Mouse (Mus musculus) cerebellum, postnatal 36 days (tissue): ENCODE results near the gene Irf3.
A peak's percentile ranks its signal among the peaks of the same experiment; 100 is the strongest.
"Not testable (repeated sequence)": the region's sequence is repeated elsewhere in the genome, so short reads cannot be mapped to it uniquely, and the experiment has no call there.

Source experiments
- DNase-seq, 2 experiments: peaks; one replicate each; pipeline ENCODE4 v3.0.0; 2021 to 2022; ENCODE audit warnings: mixed read lengths in 2 of 2

Gene Irf3

GRCm38 (mm10) chr7:45008411-45008810 lies 11.0 kb downstream of the Irf3 start:
- no peak for DNase-seq

DNA sequence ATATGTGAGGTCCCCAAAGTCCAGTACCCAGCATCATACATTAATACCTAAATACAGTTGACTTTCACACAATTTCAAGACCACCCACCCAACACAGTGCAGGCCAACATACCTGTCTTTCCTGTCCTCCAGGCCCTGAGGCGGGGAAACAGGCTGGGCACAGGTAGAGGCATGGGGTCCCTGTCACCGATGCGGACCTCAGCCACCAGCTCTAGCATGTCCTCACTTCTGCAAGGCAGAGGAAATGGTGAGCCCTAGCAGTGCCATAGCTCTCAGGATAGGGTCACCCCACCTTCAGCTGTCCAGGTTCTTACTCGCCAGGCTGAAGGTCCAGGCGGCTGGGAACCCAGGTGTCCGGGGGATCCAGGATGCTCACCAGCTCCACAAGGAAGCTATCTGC lies 14.6 kb downstream of the Irf3 start:
- no peak for DNase-seq

- no peak for DNase-seq
Observed at GRCm38 (mm10) chr7:45012824-45013223, 15.4 kb downstream of the Irf3 start.

- no peak for DNase-seq
Observed at GRCm38 (mm10) chr7:45013366-45014095, 16.1 kb downstream of the Irf3 start.

GRCm38 (mm10) chr7:45014096-45014451 lies 16.6 kb downstream of the Irf3 start:
- no peak for DNase-seq

- no peak for DNase-seq
Observed at GRCm38 (mm10) chr7:45015344-45015956, 18.0 kb downstream of the Irf3 start.

- DNase-seq = peak; percentile 99
Observed at GRCm38 (mm10) chr7:45015957-45016612, 18.6 kb downstream of the Irf3 start, which contains the start of gene Scaf1. TSS of gene Scaf1 (minus strand) at chr7:45016363.

- DNase-seq = no peak
Observed at GRCm38 (mm10) chr7:45016761-45017160, 19.3 kb downstream of the Irf3 start.

DNA sequence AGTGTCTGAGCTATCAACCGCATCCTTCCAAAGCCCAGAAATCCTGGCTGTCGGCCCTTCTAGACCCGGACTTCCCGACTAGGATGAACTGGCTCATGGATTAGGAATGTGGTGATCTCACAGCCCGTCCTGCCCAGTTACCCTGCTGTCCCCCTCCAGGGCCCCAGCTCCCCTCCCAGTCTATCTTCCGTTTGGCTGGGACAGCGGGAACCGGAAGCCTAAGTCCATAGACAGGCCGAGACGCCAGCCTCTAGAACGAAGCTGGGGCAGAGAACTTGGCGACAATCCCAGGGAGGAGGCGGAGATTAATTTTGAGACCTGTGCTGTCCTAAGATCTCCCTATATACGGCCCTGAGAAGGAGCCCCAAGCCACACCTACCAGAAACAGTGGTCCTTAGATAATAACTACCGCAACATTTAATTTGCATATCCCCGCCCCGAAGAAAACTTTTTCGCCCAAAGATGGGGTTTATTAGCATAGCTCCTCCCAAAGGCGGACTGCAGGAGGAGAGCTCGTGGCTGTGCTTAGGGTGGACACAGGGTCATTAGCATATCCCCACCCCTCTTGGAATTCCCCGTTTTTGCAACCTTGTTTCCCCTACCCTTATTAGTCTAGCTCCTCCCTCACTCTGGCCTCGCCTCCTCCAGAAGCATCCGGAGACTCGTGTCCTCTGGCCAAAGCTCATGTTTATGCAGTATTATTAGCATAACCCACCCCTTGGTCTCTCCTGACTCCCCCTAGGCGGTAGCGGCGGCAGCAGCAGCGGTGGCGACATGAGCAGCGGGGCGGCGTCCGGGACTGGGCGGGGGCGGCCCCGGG lies 20.0 kb downstream of the Irf3 start, which contains the start of gene Rras:
TSS of gene Rras (plus strand) at position 720 of the 820 bp plus-strand sequence.
- peak; percentile 69 to 71 for DNase-seq

DNA sequence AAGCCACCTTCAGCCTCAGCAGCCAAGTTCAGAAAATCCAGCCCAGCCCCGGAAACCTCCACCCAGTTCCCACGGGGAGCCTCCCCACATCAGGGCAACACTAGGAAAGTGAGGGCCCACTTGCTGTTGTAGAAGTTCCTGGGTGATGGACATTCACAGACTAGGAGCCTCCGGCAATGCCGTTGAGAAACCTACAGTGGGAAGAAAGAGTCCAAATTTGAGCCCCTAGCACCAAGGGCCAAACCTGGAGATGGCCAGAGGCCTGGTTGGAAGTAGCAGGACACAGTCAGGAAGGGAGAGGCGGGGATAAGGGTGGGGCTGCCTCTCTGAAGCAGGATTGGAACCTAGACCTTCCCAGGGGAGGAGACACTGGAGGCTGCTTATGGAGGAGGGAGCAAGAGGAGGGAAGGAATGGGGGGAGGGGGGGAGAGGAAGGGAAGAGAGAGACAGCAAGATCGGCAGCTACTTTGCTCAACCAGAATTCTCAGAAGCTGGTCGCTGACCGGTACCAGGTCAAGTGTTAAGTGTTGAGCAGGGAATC lies 21.7 kb downstream of the Irf3 start:
- no peak for DNase-seq

DNA sequence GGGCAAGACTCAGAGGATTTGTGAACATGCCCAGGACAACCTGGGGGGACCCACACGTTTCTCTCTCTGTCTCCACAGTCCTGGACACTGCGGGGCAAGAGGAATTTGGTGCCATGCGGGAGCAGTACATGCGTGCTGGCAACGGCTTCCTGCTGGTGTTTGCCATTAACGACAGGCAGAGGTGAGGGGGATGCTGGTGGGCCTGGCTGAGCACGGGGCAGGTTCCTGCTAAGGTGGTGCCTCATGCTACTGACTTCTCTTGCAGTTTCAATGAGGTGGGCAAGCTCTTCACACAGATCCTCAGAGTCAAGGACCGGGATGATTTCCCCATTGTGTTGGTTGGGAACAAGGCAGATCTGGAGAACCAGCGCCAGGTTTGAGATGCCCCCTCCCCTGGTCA lies 22.8 kb downstream of the Irf3 start:
- DNase-seq = no peak

DNA sequence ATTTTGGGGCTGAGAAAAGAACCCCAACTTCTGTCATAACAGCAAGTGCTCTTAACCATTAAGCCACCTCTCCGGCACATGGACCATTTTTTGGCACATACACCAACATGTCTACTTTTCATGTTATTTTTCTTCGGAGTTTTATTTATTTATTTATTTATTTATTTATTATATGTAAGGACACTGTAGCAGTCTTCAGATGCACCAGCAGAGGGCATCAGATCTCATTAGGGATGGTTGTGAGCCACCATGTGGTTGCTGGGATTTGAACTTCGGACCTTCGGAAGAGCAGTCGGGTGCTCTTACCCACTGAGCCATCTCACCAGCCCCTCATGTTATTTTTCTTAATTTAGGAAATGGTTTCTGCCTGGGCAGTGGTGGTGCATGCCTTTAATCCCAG lies 26.3 kb downstream of the Irf3 start:
- not testable (repeated sequence) for DNase-seq

GRCm38 (mm10) chr7:45024281-45025248 lies 27.1 kb downstream of the Irf3 start:
- no peak for DNase-seq

DNA sequence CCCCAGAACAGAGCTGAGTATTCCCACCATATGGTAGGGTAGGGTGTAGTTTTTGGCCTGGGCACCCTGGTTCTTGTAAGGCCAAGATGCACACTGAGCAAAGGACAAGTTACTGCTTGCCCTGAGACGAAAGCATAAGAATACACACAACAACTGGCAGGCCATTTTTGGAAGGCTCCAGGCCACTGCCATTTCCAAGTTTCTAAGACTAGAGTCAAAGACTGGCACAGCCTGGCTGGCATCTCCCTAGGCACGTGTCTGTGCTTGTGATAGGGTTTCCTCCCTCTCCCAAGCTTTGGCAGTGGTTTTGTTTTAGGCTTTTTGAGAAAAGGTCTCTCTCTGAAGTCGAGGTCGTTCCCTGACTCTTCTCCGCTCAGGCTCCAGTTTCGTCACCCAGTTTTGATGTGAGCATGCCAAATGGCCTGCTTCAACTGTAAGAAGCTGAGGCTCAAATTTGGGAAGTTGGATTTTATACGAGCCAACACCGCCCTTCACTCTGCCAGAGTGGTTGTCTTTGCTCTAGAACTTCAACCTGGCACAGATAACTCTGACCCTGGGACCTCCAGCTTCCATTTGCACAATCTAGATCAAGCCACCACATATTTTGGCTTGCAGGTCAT lies 28.3 kb downstream of the Irf3 start:
- DNase-seq = no peak

DNA sequence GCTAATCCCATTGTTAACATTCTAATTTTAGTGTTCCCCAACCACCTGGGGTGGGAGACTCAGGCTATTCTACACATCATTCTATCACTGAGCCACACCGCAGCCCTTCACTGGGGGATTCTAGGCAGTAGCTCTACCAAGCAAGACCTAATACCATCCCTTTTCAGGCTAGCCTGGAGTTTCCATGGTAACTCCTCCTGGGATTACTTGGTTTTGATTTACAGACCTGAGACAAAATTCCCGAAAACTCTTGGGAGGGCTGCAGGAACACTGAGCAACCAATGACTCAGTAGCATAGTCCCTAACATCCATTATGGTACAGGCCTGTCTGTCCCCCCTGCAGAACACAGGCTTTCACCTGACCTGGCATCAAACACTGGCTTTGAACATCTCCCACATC lies 28.8 kb downstream of the Irf3 start:
- DNase-seq = no peak

DNA sequence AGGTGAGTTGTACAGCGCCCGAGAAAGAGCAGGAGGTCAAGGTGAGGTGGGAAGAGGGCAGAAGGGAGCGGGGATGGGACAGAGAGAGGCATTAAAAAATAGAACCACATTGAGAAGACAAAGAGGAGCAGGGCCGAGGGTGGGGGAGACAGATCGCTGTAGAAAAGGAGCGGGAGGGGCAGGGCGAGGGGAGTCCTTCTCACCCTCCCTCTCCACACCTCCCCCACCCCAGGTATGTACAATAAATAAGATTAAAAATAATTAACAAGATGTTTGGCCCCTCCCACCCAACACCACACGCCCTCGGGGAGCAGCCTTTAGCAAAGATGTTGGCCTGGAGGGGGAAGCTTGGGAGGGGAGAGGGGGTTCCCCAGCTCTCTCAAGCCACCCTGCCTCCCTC lies 30.3 kb downstream of the Irf3 start:
- no peak for DNase-seq

- DNase-seq = no peak
Observed at GRCm38 (mm10) chr7:45028351-45028750, 30.9 kb downstream of the Irf3 start.

- no peak for DNase-seq
Observed at GRCm38 (mm10) chr7:45029995-45030394, 32.5 kb downstream of the Irf3 start.

- DNase-seq = no peak
Observed at GRCm38 (mm10) chr7:45030857-45031256, 33.4 kb downstream of the Irf3 start.

DNA sequence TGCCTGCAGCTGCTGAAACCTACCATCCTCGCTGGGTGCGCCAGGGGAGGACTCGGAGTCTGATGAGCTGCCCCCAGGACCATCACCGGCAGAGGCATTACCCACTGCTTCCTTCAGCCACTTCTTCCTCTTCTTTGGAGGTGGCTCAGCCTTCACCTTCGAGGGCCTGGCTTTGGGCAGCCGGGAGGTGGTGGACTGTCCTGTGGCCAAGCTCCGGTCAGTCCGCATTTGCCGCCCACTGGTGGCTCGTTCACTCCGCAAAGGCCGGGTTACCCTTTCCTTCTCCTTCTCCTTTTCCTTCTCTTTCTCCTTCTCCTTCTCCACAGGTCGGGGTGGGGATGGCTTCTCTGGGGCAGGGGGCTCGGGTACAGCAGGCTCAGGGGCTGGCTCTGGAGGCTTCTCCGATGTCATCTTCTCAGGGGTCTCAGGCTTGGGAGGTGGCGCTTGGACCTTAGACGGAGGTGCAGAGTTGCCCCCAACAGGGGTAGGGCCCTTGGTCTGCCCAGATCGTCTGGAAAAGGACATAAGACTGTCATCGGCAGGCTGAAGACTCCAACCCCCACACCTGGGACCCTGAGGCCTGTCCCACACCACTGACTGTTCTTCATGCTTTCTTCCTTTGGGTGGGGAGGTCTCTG lies 36.4 kb downstream of the Irf3 start:
- no peak for DNase-seq

DNA sequence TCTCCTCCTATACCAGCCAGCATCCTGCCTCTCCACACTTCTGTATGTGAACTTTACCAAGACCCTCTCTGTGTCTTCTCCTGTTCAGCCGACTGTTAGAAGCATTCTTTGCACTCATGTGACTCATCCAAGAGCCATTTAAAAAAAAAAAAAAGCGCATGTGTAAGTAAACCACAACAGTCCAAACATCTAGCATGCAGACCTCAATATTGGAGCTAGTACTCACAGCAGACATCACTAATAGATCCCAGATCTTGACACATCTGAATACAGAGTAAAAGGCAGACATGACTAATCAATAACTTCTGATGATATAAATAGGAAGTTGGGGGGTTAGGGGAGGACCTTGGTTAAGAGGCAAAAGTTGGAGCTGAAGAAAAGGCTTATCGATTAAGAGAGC lies 38.2 kb downstream of the Irf3 start:
- DNase-seq = no peak
